Mouse (Mus musculus): ENCODE measurements around the gene Cnfn.

DNA sequence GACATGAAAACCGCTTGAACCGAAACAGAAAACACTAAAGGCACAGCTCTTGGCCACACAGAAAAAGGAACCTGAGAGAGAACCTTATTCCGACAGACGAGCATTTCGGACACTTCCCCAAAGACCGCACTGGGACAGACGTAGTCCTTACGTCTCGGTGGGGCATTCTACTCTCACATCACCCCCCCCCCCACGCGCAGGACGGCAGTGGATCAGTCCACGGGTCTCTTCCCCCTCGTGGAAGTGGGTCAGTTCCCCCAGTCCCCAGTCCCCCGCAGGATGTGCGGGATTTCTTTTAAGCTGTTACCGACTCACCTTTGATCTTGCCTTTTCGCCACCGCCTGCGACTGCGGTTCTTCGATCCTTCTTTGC is 25.6 kb upstream of the Cnfn start:
- TF ChIP-seq TAL1 (IDR thresholded peaks at IDR 0.05; ENCODE audit: low read length) (no peak), GATA1 (IDR thresholded peaks at IDR 0.05; ENCODE audit: low read length) (no peak)
